Mouse (Mus musculus) G1E (cell line): ENCODE results near the gene Ak1. TPM values are rescaled to one million over a fixed set of nuclear protein-coding genes. Genes with fewer than 3 reads are reported as not detected.
A peak's percentile ranks its signal among the peaks of the same experiment; 100 is the strongest.

Source experiments
- ATAC-seq: 2 replicates; pipeline ENCODE4 v1.8.0; 2016; ENCODE audit warnings: mild to moderate bottlenecking; ENCODE audit not compliant: insufficient number of reproducible peaks, poor library complexity, low FRiP score, severe bottlenecking; ENCODE audit errors: extremely low read depth
- DNase-seq: peaks from one replicate; pipeline ENCODE4 v3.0.0; 2012; ENCODE audit warnings: low spot score
- H3K27me3 ChIP-seq: 2 replicates; pipeline ENCODE4 v1.6.1; 2012; ENCODE audit warnings: mild to moderate bottlenecking, low read length, inconsistent platforms; ENCODE audit not compliant: insufficient read depth
- H3K36me3 ChIP-seq: replicated peaks from 2 replicates; pipeline ENCODE3; 2012; ENCODE audit warnings: mild to moderate bottlenecking, inconsistent platforms
- H3K4me1 ChIP-seq: 2 replicates; pipeline ENCODE4 v1.6.1; 2012; ENCODE audit warnings: low read depth, low read length, inconsistent platforms, mixed read lengths; ENCODE audit not compliant: insufficient read depth
- H3K4me3 ChIP-seq: 2 replicates; pipeline ENCODE4 v1.5.1; 2012; ENCODE audit warnings: low read depth, mild to moderate bottlenecking, inconsistent platforms, low read length, moderate library complexity, mixed read lengths
- H3K9me3 ChIP-seq: replicated peaks from 2 replicates; pipeline ENCODE4 v1.6.1; 2012; ENCODE audit warnings: inconsistent platforms
- CTCF ChIP-seq: IDR thresholded peaks from 2 replicates; pipeline ENCODE4 v1.5.1; 2012; ENCODE audit warnings: low read depth, low read length, inconsistent platforms, mixed read lengths
- GATA1 ChIP-seq: IDR thresholded peaks from 2 replicates; pipeline ENCODE4 v1.6.1; 2012; ENCODE audit warnings: borderline replicate concordance, low read length, inconsistent platforms, mixed read lengths
- GATA2 ChIP-seq: IDR thresholded peaks from 2 replicates; pipeline ENCODE4 v1.6.1; 2012; ENCODE audit warnings: low read depth, low read length, inconsistent platforms, borderline replicate concordance
- POLR2AphosphoS5 ChIP-seq: IDR thresholded peaks from 2 replicates; pipeline ENCODE4 v1.6.1; 2012; ENCODE audit warnings: low read depth, low read length, inconsistent platforms; ENCODE audit not compliant: insufficient replicate concordance
- TAL1 ChIP-seq: conservative IDR thresholded peaks from 2 replicates; pipeline ENCODE4 v1.6.1; 2012; ENCODE audit warnings: low read depth, low read length, inconsistent platforms, mixed read lengths
- polyA plus RNA-seq: library from polyadenylated mRNA; stranded (reverse); fragments of >175 nt; gene quantifications from 2 replicates; pipeline ENCODE4 v1.2.3, GENCODE M21; 2012
- total RNA-seq, 2 experiments: library from RNA; stranded (forward) in 1 of 2; stranded (reverse) in 1 of 2; fragments of 200-1000 nt in 1 of 2; fragments of >200 nt in 1 of 2; fragmentation: Nextera tagmentation in 1 of 2; gene quantifications; 2 replicates each; pipeline ENCODE4 v1.2.3; 2014 to 2017

Ak1 gene
- total and polyA plus RNA-seq, 3 experiments = 0.44 to 0.56 TPM; not detected in 1

DNA sequence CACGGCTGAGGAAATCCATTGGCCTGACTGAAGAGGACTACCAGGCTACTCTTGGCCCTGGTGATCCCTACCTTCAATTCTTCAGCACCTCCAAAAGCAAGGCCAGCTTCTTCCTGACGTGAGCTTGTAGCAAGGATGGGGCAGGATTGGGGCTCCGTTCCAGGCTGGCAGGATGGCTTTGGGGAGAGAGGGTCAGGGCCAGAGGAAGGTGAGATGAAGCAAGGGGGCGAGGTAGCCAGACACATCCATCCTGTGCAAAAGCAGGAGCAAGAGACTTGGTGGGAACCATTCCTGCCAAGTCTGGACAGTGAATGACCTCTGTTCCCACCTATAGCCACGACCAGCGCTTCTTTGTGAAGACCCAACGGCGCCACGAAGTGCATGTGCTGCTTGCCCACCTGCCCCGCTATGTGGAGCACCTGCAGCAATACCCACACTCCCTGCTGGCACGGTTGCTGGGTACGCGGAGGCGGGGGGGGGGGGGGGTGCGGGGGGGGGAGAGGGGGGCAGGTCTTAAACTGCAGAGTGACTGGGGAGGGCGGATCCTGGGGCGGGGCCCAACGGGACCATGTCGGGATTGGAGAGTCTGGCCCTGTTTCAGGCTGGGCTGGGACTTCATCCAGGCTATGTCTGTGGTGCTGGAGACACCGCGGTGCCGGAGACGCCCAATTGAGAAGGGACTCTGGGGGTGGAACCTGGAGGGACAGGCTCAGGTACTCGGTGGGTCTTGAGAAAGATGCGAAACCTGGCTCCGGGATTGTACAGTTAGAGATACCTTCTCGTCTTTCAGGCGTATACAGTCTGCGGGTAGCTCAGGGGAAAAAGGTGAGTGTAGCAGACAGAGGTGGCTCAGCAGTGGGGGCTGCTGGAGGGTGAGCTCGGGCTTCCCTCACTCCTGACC lies 43.2 kb upstream of the Ak1 start:
- Histone ChIP-seq H3K4me3 (no peak overlapping the region), H3K9me3 (no peaks in the 10 kb centered on the region), H3K4me1 (peaks cover 17% of the 10 kb centered on the region), H3K27me3 (peaks cover 52% of the 10 kb centered on the region), H3K36me3 (peaks cover 28% of the 10 kb centered on the region)
- TF ChIP-seq CTCF (no peak), TAL1 (no peak), GATA2 (no peak), GATA1 (no peak), POLR2AphosphoS5 (no peak)
- ATAC-seq (no peak), DNase-seq (no peak)

GRCm38 (mm10) chr2:32581450-32582095 lies 40.0 kb upstream of the Ak1 start:
- ATAC-seq = no peak
- Histone ChIP-seq H3K4me3 (no peak overlapping the region), H3K4me1 (peaks cover 30% of the 10 kb centered on the region), H3K36me3 (peaks cover 1% of the 10 kb centered on the region), H3K9me3 (no peaks in the 10 kb centered on the region), H3K27me3 (peaks cover 47% of the 10 kb centered on the region)
- no peak for TF ChIP-seq POLR2AphosphoS5
- no peak for TF ChIP-seq TAL1
- TF ChIP-seq GATA1 = no peak
- TF ChIP-seq CTCF = no peak
- no peak for TF ChIP-seq GATA2
- peak; percentile 38 for DNase-seq

GRCm38 (mm10) chr2:32582830-32583799 lies 38.4 kb upstream of the Ak1 start:
- H3K4me3 ChIP-seq = peak overlapping the region; percentile 58; the same call in 1 of the 2 replicates
- H3K9me3 ChIP-seq = no peaks in the 10 kb centered on the region
- peaks cover 37% of the 10 kb centered on the region for H3K27me3 ChIP-seq
- TF ChIP-seq TAL1 = no peak
- TF ChIP-seq GATA1 = no peak
- TF ChIP-seq CTCF = peak; percentile 98
- peak; percentile 69 for DNase-seq
- no peaks in the 10 kb centered on the region for H3K36me3 ChIP-seq
- 0 out of 2 replicates have a peak, but pooled peaks have one; percentile 38 for ATAC-seq
- peaks cover 43% of the 10 kb centered on the region for H3K4me1 ChIP-seq

DNA sequence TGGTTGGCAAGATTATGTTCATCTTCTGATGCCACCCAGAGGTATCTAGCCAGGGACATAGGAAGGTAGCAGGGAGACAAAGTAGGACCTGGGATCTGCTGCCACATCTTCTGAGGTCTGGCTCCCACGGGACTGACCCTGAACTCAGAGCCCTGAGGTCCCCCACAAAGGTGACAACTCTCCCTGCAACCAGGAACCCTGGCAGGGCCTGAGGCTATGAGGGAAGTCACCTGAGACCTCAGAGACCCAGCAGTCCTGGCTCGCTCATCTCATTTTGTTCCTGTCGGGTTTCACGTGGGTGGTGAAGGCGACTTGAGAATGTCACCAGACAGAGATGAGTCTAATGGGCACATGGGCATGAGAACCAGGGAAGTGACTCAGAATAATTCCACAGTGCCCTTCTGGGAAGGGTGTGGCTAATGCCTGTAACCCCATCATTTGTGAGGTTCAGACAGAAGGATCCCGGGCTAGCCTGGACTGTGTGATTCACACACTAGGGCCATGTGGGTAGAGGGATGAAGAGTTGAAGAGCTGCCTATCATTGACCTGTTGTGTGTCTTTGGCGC lies 36.3 kb upstream of the Ak1 start:
- Histone ChIP-seq H3K4me1 (peaks cover 61% of the 10 kb centered on the region), H3K9me3 (no peaks in the 10 kb centered on the region), H3K27me3 (peaks cover 23% of the 10 kb centered on the region), H3K36me3 (peaks cover 15% of the 10 kb centered on the region), H3K4me3 (no peak overlapping the region)
- DNase-seq (no peak), ATAC-seq (no peak)
- no peak for TF ChIP-seq GATA1
- no peak for TF ChIP-seq TAL1
- TF ChIP-seq GATA2 = no peak
- TF ChIP-seq POLR2AphosphoS5 = no peak

GRCm38 (mm10) chr2:32586871-32587351 lies 34.6 kb upstream of the Ak1 start, which contains the start of gene St6galnac4:
Gene St6galnac4 (plus strand): TSS chr2:32587095.
- TF ChIP-seq POLR2AphosphoS5 (no peak), TAL1 (no peak), GATA2 (no peak)
- DNase-seq = peak; percentile 91

More at GRCm38 (mm10) chr2:32586871-32587351, 34.6 kb upstream of the Ak1 start, which contains the start of gene St6galnac4:
- peaks cover 31% of the 10 kb centered on the region for H3K36me3 ChIP-seq
- H3K27me3 ChIP-seq = peaks cover 7% of the 10 kb centered on the region
- peak; percentile 83 for ATAC-seq
- peaks cover 56% of the 10 kb centered on the region for H3K4me1 ChIP-seq
- no peaks in the 10 kb centered on the region for H3K9me3 ChIP-seq
- H3K4me3 ChIP-seq = peak within 1 kb of the TSS; percentile 82
